Mouse (Mus musculus): ENCODE results near the gene Ttc23l.
"Not testable (repeated sequence)": the region's sequence is repeated elsewhere in the genome, so short reads cannot be mapped to it uniquely, and the experiment has no call there.

Ttc23l gene

DNA sequence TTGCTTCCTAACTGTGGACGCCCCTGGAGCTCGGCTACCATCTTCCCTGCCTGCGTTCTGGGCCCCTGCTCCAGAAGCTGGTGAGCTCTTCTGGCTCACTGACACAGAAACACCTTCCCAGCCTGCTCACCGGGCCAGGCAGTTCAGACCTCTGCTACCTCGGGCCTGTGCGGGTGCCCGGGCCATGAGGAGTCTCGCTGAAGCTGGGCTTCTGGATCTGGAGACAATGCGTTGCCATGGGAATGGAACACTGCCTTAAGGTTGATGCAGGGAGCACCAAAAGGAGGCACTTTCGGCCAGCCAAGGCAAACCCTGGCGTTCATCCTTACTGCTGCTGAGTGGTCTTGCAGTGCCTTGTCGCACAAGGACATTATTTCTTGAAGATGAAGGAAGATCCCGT is at the start of gene Ttc23l:
TSS of gene Ttc23l (minus strand) at position 204 of the 400 bp plus-strand sequence.
- no peak for DNase-seq (ENCODE audit: low spot score)

DNA sequence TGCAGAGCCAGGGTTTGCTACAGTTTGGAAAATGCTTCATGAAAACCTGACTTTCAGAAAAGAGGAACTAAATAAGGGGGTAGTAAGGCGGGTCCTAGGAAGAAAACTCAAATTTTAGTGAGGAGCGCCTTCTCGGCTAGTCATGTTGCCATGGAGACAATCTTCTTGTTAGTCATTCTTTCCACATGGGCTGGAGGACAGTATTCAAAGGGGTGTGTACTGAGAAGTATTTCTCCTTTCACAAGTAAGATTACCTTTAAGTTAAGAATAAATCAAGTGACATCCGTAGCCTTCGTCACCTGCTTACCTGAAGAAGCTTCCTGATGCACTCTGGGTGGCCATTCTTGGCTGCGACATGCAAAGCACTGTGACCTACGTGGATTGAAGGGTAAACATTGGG is 40.9 kb upstream of the Ttc23l start:
- DNase-seq (ENCODE audit: low spot score): no peak

DNA sequence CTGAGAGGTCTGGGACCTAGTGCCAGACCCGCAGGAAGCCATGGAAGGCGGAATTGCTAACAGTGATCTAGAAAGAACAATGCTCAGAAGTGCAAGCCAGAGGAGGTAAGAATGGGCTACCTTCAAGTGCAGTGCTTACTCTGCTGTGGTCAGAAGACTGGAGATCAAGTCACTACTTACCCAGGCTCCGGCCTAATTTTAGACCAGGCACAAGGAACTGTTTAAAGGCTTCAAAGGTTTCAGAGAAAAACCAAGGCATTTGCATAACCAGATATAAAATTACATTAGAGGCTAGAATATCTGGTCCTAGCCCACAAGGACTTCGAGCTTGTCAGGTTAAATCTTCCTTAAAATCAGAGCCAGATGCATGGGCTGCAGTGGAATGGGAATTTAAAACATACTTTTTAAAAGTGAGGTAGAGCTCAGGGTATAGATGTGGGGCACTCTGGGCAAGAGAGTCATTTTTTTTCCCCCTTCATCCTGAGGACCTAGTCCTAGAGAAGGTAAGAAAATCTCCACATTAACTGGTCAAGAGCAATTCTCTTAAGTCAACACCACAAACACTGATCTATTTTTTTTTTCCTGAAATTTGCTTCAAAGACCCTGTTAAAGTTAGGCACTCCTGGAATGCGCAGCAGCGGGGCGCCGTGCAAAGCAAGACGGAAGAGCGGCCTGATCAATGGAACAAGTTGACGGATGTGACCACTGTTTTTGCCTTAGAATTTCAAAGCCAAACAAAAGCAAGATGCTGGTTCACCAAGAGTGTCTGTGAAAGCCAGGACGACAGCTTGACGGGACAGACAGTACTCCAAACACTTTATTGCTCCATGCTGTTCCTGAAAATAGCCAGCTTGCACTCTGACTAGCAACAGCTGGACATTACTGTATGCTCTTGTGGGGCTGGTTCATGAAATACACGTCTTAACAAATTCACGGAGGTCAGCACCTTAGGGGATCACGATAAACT is 40.1 kb upstream of the Ttc23l start:
- DNase-seq (ENCODE audit: low spot score): no peak

DNA sequence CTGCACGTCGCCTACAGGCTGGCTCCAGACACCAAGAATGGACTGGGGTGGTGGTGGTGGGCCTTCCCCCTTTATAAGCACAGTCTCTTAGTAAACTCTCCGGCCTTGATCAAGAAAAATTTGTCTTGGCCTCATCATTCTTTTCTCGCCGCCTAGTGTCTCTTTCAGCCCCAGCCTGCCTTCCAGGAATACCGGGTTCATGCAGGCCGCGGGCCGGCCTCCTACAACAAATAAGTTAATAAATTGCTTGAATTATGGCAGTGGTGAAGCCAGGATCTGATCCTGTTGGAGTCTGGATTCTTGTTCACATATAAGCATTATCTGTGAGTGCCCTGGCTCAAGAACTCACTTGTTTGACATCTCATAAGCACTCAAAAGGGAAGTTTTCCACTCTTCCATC is 38.4 kb upstream of the Ttc23l start:
- no peak for DNase-seq (ENCODE audit: low spot score)

DNA sequence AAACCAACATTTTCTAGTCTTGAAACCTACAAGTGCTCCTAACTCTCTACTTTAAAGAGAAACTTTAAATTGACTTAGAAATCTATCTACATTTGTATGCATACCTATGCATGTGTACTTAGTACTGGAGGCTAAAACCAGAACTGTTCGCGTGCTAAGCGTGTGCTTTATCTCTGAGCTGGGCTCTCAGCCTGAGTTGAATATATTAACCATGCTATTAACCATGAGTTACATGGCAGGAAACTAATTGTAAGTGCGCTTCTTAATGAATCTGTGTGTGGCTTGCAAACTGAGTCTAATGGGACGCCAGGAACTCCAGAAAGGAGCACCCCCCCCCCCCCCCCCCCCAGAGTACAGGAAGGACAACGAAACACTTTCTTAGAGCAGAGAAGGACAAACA is 36.9 kb upstream of the Ttc23l start:
- no peak for DNase-seq (ENCODE audit: low spot score)

DNA sequence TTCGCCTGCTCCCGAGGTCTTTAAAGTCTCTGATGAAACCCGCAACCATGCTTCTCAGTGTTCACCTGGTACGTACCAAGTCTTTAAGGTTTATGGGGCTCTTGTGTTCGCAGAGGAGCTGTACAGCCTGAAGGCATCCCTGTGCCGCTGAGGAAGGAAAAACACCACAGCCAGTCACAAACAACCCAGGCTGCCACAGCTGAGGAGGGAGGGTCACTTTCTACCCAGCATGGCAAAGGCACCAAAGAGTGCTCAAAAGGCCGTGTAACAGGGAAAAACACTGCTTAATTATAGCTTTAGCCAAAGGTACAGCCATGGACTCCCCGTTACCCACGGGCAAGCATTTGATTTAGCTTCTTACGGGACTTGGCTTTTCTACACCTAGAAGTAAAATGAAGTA is 36.4 kb upstream of the Ttc23l start:
- no peak for DNase-seq (ENCODE audit: low spot score)

DNA sequence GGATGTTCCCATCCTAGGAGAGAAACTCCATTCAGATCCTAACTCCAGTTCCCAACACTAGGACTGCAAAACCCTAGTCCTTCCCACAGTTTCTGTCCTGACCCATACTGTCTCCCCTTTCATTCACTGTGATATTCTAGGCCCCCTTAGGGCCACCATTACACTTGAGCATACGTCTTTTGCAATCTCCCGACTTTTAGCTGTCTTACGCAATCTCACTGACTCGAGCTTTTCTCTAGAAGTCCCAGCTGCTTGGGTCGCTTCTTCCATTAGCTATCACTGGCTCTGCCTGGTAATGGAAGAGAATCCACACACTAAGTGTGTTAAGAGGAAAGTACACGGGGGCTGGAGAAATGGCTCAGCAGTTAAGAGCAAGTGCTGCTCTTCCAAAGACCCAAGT is 34.6 kb upstream of the Ttc23l start:
- no peak for DNase-seq (ENCODE audit: low spot score)

DNA sequence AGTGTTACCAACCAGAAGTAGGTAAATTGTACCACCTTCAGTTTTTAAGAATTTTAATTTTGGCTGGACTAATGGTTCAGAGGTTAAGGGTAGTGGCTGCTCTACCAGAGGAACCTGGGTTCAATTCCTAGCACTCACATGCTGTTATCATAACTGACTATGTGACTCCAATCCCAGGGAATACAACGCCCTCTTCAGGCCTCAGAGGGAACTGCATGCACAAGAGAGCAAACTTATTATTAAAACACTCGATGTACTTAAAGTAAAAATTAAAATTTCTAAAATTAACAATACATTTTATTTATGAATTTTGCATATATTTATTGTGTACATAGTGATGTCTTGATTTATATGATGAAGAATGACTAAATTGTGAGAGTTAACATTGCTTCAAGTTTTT is 28.1 kb upstream of the Ttc23l start:
- no peak for DNase-seq (ENCODE audit: low spot score)

DNA sequence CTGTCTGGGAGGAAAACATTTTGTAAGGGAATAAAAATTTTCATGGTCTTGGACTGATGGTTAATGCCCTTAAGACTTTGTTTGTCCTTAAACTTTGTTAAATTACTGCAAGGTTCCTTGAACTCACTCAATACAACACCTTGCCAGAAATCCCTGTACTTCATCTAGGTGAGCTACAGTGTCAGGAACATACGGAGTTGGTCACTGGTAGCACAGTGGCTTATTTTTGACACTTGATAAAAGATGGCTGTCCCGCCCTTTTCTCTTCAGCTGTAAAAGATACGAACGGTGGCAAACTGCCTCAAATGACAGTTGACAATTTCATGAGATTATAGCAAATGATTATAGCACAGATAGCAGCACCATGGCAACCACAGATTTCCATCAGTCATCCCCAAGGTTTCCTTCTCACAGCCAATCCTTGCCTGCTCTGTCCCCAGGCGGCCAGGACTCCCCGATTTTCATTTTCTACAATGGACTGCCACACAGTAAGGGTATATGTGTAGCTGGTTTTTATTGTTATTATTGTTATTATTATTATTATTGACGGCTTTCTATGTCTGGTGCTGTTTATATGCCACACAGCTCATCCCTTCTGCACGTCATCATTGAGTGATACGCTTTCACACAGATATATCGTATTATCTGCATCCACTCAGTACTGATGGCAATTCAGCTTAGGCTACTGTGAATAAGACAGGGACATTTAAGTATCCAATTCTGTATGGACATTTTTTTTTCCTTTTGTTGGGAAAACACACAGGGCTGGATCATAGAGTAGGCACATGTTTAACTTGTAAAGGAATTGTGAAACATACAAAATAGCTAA is 26.1 kb upstream of the Ttc23l start:
- DNase-seq (ENCODE audit: low spot score): no peak

DNA sequence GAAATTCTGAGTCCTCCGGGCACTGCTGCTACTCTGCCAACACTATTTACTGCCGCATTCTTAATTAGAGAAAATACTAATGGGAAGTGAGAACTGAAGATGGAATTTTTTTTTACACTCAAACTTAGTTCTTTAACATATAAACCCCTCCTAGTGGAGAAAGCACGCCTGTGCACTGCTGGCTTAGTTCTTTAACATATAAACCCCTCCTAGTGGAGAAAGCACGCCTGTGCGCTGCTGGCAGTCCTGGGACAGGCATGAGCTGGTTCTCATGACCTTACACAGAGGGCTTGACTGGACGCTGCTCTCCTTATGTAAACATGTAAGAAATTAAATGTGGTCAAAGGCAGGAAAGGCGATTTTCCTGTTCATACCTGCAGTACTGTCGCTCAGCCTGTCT is 24.9 kb upstream of the Ttc23l start:
- DNase-seq (ENCODE audit: low spot score): no peak

DNA sequence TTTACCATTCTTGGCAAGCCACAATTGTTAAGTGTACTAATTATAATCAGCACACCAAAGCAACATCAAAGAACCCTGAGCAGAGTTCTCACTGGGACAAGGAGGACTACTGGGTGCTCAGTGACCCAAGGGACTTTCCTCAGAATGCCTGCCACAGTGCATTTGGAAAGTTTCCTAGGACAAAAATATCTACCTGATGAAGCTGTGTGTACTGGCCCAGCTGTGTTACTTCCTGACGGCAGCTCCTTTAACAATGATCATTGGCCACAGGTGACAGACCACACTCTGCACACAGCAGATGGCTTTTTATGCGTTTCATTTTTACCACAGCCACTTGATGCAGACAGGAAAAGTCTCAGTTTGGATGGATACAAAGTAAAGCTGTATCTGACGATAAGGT is 20.7 kb upstream of the Ttc23l start:
- no peak for DNase-seq (ENCODE audit: low spot score)

DNA sequence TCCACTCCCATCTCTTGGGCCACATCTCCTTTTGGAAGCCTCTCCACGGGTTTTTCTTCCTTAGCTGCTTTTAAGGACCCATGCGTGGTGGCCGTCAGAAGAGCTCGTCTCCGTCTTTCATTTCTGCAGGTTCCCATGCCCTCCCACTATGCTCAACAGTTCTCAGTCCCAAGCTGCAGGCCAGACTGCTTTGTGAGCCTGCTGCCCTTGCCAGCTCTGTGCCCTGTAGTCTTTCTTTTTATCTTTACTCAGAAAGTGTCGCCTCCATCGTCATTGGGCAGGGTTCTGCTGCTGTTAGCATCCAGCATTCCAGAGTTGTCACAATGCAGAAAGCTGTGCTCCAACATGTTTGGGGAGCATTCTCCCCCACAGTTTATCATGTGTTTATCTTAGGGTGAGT is 8.0 kb upstream of the Ttc23l start:
- DNase-seq (ENCODE audit: low spot score): no peak

DNA sequence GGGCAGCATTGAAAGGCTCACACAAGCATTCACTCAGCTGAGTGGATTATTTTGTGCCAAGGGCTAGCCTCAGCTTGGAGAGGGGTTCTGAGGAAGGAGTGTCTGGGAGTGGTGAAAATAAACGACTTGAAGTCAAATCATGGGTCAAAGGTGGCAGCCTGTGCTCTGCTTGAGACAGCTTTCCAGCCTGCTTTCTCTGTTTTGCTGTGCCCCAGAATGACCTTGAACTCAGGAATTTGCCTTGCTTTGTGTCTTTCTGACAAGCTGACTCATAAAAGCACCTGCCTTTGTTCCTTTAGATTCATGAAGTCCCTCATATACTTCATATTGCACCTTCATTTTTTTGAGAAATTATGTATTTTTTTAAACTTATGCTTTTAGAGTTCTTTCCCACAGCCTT is 5.7 kb upstream of the Ttc23l start:
- DNase-seq (ENCODE audit: low spot score): no peak

DNA sequence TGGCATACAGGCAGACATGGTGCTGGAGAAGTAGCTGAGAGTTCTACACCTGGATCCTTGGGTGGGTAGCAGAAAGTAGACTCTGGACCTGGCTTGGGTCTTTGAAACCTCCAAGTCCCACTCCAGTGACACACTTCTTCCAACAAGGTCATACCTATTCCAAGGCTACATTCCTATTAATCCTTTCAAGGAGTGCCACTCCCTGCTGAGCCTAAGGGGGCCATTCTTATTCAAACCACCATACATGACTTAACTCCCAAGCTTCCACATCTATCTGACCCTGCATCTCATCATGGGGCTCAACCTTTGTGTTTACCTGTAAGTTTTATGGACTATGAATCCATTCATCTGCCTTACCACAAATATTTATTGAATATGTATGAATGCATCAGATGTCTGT is 3.8 kb upstream of the Ttc23l start:
- no peak for DNase-seq (ENCODE audit: low spot score)

DNA sequence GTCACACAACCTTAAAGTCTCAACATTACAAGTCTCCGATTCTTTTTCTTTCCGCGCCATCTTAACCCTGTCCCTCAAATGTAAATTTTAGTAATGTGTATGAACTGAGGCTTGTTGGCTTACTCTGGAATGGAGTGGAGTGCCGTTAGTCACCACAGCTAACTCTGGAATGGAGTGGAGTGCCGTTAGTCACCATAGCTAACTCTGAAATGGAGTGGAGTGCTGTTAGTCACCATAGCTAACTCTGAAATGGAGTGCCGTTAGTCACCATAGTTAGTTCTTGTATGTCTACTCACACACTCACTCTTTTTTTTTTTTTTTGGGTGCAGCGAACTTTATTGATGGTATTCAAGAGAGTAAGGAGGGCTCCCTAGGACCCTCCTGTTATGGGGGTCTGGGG is 1.5 kb upstream of the Ttc23l start:
- DNase-seq (ENCODE audit: low spot score): no peak

DNA sequence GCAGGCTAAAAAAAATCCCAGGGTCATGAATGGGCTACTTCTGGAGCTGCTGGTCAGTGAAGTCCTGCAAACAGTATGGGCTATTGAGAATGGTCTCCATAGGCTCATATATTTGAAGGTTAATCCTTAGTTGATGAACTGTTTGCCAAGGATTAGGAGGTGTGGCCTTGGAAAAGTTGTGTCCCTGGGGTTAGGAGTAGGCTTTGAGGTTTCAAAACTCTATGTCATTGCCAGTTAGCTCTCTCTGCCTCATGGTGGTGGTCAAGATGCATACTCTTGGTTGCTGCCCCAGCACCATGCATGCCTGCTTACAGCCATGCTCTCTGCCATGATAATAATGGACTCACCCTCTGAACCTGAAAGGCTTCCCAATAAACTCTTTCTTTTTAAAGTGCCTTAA is 4.1 kb downstream of the Ttc23l start:
- no peak for DNase-seq (ENCODE audit: low spot score)

DNA sequence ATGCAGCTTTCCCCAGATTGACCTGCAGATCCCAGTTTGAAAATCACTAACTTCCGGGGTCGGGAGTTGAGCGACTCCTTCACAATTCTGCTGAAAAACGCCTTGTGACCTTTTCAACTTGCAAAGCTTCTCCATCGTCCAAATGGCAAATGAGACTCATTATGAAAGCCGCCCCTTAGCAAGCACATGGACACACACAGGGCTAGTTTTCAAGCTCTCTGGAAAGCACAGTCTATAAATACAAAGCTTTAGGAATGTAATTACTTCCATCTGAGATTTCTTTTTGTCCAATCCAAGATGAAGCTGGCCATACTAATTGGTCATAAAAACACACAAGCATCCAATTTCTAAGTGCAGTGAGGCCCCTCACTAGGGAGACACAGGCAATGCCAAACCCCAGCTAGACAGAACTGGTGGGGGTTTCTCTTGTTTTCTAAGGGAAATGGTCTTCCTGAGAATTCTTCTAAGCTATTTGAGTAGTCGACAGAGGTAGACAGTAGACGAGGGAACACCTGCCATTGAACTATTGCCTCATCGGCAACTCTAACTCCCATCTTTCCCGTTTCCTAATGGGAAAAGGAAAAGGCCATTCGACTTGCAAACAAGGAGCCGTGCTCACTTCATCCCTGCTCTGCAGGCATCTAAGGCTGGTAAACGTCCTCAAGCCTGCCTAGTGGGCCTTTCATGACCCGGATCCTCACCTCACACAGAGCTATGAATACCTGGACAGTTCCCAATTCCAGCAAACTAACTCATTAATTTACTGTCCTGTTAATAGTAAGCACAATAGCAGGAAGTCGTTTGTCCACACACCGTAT is 18.0 kb downstream of the Ttc23l start:
- no peak for DNase-seq (ENCODE audit: low spot score)

DNA sequence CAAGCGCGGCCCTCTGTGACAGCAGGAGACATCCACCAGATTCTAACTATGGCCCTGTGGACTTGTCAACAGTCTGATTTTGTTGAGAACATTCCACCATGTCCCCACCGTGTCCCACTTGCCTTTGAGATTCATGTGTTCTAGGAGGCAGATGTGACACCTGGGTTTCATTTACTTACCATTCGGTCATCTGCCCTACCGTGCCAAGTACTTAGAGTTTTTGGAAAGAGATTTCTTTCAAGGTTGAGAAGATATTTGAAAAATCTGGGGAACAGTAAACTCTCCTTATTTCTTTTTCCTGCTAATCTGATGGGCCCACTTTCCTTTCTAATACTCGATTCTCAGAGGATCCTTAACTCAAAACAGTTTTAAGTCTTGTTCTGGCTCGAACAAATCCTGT is 22.5 kb downstream of the Ttc23l start:
- no peak for DNase-seq (ENCODE audit: low spot score)

DNA sequence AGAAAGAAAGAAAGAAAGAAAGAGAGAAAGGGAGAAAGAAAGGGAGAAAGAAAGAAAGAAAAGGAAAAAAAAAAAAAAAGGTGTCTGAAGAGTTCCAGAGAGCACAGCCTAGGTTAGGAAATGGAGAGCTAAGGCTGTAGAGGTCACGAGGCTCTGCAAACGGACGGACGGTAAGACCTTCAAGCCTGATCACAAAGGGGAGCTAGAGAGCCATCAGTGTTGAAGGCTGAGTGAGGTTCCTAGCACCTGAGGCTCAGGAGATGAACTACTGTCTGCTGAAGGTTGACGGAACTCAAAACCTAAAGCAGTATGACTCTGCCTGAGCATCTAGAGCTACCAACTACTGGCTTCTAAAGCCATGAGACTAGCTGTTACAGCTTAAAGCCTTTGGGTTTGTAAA is 23.9 kb downstream of the Ttc23l start:
- no peak for DNase-seq (ENCODE audit: low spot score)

DNA sequence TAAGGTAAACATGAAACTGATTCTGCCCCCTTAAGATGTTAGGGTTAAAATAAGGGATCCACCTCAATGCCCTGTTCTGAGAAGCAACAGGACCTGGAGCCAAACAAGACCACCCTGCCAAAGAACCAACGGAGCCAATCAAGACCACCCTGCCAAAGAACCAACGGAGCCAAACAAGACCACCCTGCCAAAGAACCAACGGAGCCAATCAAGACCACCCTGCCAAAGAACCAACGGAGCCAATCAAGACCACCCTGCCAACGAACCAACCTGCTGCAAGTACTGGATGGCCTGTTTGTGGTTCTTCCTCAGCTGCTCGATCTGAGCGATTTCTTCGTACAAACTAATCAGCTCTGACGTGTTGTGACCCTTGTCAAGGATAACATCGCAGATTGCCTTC is 25.1 kb downstream of the Ttc23l start:
- DNase-seq (ENCODE audit: low spot score): not testable (repeated sequence)

DNA sequence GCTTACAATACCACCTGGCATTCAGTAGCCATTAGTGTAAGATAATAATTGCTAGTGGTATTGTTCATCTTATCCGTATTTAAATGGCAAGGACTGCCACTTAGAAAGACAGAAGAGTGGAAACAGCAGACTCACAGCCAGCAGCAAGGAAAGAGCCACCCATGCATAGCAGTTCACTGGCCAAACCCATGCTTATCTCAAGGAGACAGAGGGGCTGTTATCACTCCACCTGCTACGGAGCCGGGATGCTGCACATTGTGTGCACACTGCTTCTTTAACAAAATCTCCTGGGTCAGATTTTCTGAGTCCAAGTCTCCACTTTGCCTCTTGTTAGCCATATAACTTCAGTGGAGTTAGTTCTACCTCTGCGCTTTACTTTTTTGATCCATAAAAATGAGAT is 27.1 kb downstream of the Ttc23l start:
- DNase-seq (ENCODE audit: low spot score): no peak

DNA sequence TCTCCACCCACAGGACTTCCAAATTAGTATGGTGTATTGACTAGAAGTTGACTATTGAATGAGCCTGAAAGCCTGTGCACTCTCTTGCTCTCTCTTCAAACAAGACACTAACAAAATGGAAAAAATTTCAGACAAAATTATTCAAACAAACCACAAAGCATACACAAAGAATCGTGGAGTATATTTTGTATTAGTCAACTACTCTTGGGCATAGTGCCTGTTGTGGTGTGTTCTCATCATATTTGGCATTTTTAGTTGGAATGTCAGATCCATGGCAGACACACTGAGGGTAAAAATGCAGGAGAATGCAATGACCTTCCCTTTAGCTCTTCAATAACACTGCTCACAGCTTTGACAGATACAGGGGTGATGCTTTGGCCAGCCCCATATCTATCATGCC is 32.6 kb downstream of the Ttc23l start:
- no peak for DNase-seq (ENCODE audit: low spot score)
